17 mouse cellular contexts compared by ENCODE assay signal in the genomic region with DNA sequence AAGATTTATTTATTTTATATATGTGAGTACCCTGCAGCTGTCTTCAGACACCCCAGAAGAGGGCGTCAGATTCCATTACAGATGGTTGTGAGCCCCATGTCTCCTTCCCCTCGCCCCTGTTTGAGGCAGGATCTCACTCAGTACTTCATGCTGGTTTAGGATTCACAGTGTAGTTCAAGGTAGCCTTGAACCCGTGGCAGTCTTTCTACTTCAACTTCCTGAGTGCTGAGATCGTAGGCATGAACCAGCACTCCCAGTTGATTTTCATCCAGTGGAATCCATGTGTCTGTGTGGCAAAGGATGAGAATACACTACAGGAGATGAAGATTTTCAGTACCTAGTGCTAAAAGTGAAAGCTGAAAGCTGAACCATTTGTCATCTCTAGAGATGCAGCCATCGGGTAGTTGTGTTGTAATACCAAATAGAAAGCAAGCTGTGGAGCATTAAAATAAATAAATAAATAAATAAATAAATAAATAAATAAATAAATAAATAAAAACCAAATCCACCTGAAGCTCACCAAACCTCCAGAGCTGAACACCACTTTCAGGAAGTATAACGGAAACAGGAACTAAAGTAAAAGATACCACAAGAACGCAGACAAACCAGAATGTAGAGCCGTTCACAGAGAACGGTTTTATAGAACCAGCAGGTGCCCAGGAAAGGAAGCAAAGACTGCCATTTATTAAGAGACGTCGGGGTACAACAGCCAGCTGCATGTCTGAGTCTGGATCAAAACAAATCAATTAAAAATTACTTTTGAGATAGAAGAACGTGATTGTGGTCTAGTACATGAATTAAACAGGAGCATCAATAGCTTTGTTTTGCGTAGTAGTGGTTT. TPM values are rescaled to one million over a fixed set of nuclear protein-coding genes. Genes with fewer than 3 reads are reported as not detected.
DNase-seq lines count a peak whose midpoint lies in the region; ATAC-seq and TF ChIP-seq lines count a peak whose summit lies in the region.
"Had no signal": no experiment of that assay in that cellular context is flagged by ENCODE, and none has a peak within 500 bp of the region (broad histone marks: within the 10 kb centered on the region; RNA-seq: fewer than 3 reads in every experiment).

No protein-coding gene starts in this region.

- peak; percentile 74 for ATAC-seq in CD4-positive, CD25-positive, alpha-beta regulatory T cell, adult 4 months
- ATAC-seq in granulocyte monocyte progenitor cell, adult 5-6 weeks (replicated peaks; ENCODE audit: poor library complexity, severe bottlenecking) = peak; percentile 62
- peak; percentile 28; the same call in 1 of the 2 replicates for ATAC-seq in monocyte, adult 5-6 weeks (replicated peaks; ENCODE audit: insufficient number of reproducible peaks, low FRiP score, low TSS enrichment, poor library complexity, severe bottlenecking)
- ATAC-seq in megakaryocyte-erythroid progenitor cell, adult 5-6 weeks (replicated peaks; ENCODE audit: low FRiP score, low TSS enrichment, poor library complexity, severe bottlenecking) = no peak

- H3K4me3 ChIP-seq in kidney, adult 2 months (ENCODE audit: insufficient read depth, low read depth, low read length) = no peak overlapping the region

- H3K36me3 ChIP-seq in kidney, adult 2 months (ENCODE audit: control insufficient read depth, insufficient read depth, low read length) = 0 out of 2 replicates have a peak, but pooled peaks cover 1% of the 10 kb centered on the region

- DNase-seq in A20 (ENCODE audit: low read depth, low spot score) = peak; percentile 83
- no peak for DNase-seq in retina, embryonic 14.5 days (ENCODE audit: low spot score)
- DNase-seq in kidney, adult 2 months = no peak
- DNase-seq: cerebellum, adult 9-10 months; kidney, adult 18-20 months; lung, postnatal 14 days; right cerebral cortex, adult 18-20 months had no signal

- TF ChIP-seq POLR2A in kidney, adult 2 months (IDR thresholded peaks at IDR 0.05; ENCODE audit: low read depth, low read length) = no peak

- no peaks in the 10 kb centered on the region for H3K4me1 ChIP-seq in kidney, adult 2 months (ENCODE audit: control insufficient read depth, insufficient read depth, low read length)

- no peak overlapping the region for H3K27ac ChIP-seq in kidney, adult 2 months (ENCODE audit: insufficient read depth, low read depth, low read length)
- H3K27ac ChIP-seq: stomach, postnatal 0 days had no signal

- 79% methylated on average over 13 of the region's 13 CpGs for WGBS in kidney, adult 2 months

- H3K27me3 ChIP-seq in kidney, adult 2 months (replicated peaks; ENCODE audit: control insufficient read depth, insufficient read depth, low read length) = no peaks in the 10 kb centered on the region

- no peak for TF ChIP-seq CTCF in kidney, adult 2 months (conservative IDR thresholded peaks at IDR 0.05; ENCODE audit: insufficient read depth, insufficient read length, low read depth, low read length)

RNA-seq across cellular contexts. Expression of gene Havcr2, which starts 6.9 kb away (rescaled TPM):
- polyA plus RNA-seq in CD4-positive, CD25-positive, alpha-beta regulatory T cell, adult 4 months (2017; shearing (Covaris generic)) = 1 to 10 TPM; 2.8 to 3.3 TPM
- total RNA-seq in granulocyte monocyte progenitor cell, adult 5-6 weeks (2014; fragmentation: Nextera tagmentation) = 0.28 TPM in 1 of 2 replicates, not detected in the other
- total RNA-seq in granulocyte monocyte progenitor cell, adult 5-6 weeks (2017) = 0.05 and 0.56 TPM in 2 replicates
- 111 to 182 TPM (median 181 TPM) in 3 replicates for total RNA-seq in monocyte, adult 5-6 weeks (2017)
- 0.54 and 0.63 TPM in 2 replicates for total RNA-seq in megakaryocyte-erythroid progenitor cell, adult 5-6 weeks (2014; fragmentation: Nextera tagmentation)
- total RNA-seq in megakaryocyte-erythroid progenitor cell, adult 5-6 weeks (2017) = 0.52 and 1.4 TPM in 2 replicates
- 0.19 and 0.25 TPM in 2 replicates for polyA plus RNA-seq in kidney, adult 2 months (2012; rRNA removed)

RNA-seq across cellular contexts. Expression of gene Med7, which starts 11.1 kb away (rescaled TPM):
- 10 to 100 TPM; 32.6 to 42.0 TPM for polyA plus RNA-seq in CD4-positive, CD25-positive, alpha-beta regulatory T cell, adult 4 months (2017; shearing (Covaris generic))
- 26.5 and 58.6 TPM in 2 replicates for total RNA-seq in granulocyte monocyte progenitor cell, adult 5-6 weeks (2014; fragmentation: Nextera tagmentation)
- 16.6 and 17.4 TPM in 2 replicates for total RNA-seq in granulocyte monocyte progenitor cell, adult 5-6 weeks (2017)
- total RNA-seq in monocyte, adult 5-6 weeks (2017) = 43.8 to 58.3 TPM (median 56.8 TPM) in 3 replicates
- 121 and 124 TPM in 2 replicates for total RNA-seq in megakaryocyte-erythroid progenitor cell, adult 5-6 weeks (2014; fragmentation: Nextera tagmentation)
- total RNA-seq in megakaryocyte-erythroid progenitor cell, adult 5-6 weeks (2017) = 49.7 and 59.8 TPM in 2 replicates
- 15.1 and 16.5 TPM in 2 replicates for polyA plus RNA-seq in kidney, adult 2 months (2012; rRNA removed)

RNA-seq across cellular contexts. Expression of gene Fam71b, which starts 51.5 kb away (rescaled TPM):
- polyA plus RNA-seq in CD4-positive, CD25-positive, alpha-beta regulatory T cell, adult 4 months (2017; shearing (Covaris generic)) = under 1 TPM in 1 of 2 experiments, not detected in 1; 0.28 TPM
- total RNA-seq in granulocyte monocyte progenitor cell, adult 5-6 weeks (2014; fragmentation: Nextera tagmentation) = 1.6 TPM in 1 of 2 replicates, not detected in the other
- total RNA-seq in granulocyte monocyte progenitor cell, adult 5-6 weeks (2017) = not detected in 2 replicates
- not detected in 3 replicates for total RNA-seq in monocyte, adult 5-6 weeks (2017)
- total RNA-seq in megakaryocyte-erythroid progenitor cell, adult 5-6 weeks (2014; fragmentation: Nextera tagmentation) = not detected in 2 replicates
- total RNA-seq in megakaryocyte-erythroid progenitor cell, adult 5-6 weeks (2017) = not detected in 2 replicates
- polyA plus RNA-seq in kidney, adult 2 months (2012; rRNA removed) = 0.10 and 0.38 TPM in 2 replicates
- total RNA-seq: adrenal gland, postnatal 4 days; heart, postnatal 25 days; layer of hippocampus, adult 8-10 months had no signal
- polyA plus RNA-seq: limb, embryonic 11.5 days; neural tube, embryonic 11.5 days; stomach, postnatal 0 days had no signal

RNA-seq across cellular contexts. Expression of gene Itk, which starts 58.5 kb away (rescaled TPM):
- polyA plus RNA-seq in CD4-positive, CD25-positive, alpha-beta regulatory T cell, adult 4 months (2017; shearing (Covaris generic)) = 100 to 1,000 TPM; 152 to 211 TPM
- 0.28 TPM in 1 of 2 replicates, not detected in the other for total RNA-seq in granulocyte monocyte progenitor cell, adult 5-6 weeks (2014; fragmentation: Nextera tagmentation)
- total RNA-seq in granulocyte monocyte progenitor cell, adult 5-6 weeks (2017) = 0.21 and 0.26 TPM in 2 replicates
- total RNA-seq in monocyte, adult 5-6 weeks (2017) = 25.2 to 61.1 TPM (median 26.8 TPM) in 3 replicates
- 3.4 and 4.8 TPM in 2 replicates for total RNA-seq in megakaryocyte-erythroid progenitor cell, adult 5-6 weeks (2014; fragmentation: Nextera tagmentation)
- 1.7 and 1.8 TPM in 2 replicates for total RNA-seq in megakaryocyte-erythroid progenitor cell, adult 5-6 weeks (2017)
- polyA plus RNA-seq in kidney, adult 2 months (2012; rRNA removed) = 0.16 and 1.8 TPM in 2 replicates
- polyA plus RNA-seq: limb, embryonic 11.5 days; neural tube, embryonic 11.5 days had no signal

Comparison
In these comparisons a context has a peak if more than half of its experiments do, and no peak if none do; other contexts are left out.
1. RNA of gene Havcr2, which starts 6.9 kb away (total RNA-seq): 111 to 182 TPM in monocyte, adult 5-6 weeks; 0.52 to 1.4 TPM in megakaryocyte-erythroid progenitor cell, adult 5-6 weeks and 0.05 to 0.56 TPM in granulocyte monocyte progenitor cell, adult 5-6 weeks; every median in the first group is over 10 times any median in the second.